Mouse (Mus musculus) CD8-positive naive resting alpha-beta T cell, adult 2 months (primary cell): ENCODE results near the gene Wdr66.

Experiments used
- DNase-seq, 2 experiments: peaks; one replicate each; pipeline ENCODE4 v3.0.0; 2022; ENCODE audit warnings: low read depth in 2 of 2, low spot score in 2 of 2

The Wdr66 gene

DNA sequence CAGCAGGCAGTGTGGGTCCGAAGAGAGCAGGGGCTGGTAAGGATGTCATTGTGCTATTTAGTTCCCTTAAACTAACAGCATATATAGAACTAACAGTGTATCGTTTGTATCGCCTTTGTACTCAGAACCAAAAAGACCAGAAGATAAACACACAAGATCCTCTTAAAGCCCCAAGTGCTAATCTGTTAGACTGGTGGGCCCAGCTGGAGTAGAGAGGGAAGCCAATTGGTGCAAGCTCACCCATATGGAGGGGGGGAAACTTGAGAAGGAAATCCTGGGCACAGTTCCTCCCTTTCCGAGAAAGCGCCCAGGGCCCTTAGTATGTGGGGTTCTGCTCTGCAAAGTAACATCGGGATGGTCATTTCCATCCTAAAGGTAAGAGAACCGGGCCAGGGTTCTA is 58.3 kb downstream of the Wdr66 start:
- DNase-seq, result no peak

GRCm38 (mm10) chr5:123313058-123313630 is 61.2 kb downstream of the Wdr66 start:
- DNase-seq, result no peak

- no peak for DNase-seq
Observed at GRCm38 (mm10) chr5:123313851-123314380, 62.0 kb downstream of the Wdr66 start.

- DNase-seq, result no peak
Observed at GRCm38 (mm10) chr5:123315219-123315866, 63.4 kb downstream of the Wdr66 start.

DNA sequence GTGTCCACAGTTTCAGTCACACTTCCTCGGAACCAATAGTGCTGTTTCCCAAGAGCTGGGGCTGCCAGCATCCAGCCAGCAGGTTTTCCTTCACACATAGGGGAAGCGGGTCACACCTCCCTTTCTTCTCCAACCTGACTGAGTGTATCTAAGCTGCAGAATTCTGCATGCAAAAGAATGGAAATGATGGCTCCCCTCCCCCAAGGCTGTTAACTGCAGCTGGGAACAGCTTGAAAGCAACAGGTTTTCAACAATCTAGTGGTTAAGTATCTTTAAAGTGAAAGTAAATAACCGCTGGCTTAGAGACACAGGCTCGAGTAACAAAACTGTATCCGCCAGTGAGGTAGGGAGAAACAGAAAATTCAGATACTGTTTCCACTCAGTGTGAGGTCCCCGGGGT is 66.1 kb downstream of the Wdr66 start:
- DNase-seq, result peak in 1 of 2 experiments; percentile 13

- no peak for DNase-seq
Observed at GRCm38 (mm10) chr5:123320136-123320535, 68.2 kb downstream of the Wdr66 start.

DNA sequence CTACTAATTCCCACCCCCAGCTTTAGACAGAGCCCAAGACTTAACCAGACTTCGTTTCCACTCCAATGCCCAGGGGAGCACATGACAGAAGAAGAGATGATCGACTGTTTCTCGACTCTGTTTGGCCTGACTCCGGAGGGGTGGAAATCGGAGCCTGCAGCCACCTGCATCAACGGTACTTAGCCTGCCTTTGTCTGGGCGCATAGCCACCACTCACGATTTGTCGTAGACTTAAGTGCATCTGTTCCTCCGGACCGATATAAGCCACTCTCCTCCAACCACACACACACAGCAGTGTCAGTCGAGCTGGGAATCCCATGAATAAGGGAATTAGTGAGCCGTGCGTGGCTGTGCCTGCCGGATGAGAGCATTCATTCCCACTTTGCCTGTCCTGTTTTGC is 72.3 kb downstream of the Wdr66 start:
- no peak for DNase-seq

DNA sequence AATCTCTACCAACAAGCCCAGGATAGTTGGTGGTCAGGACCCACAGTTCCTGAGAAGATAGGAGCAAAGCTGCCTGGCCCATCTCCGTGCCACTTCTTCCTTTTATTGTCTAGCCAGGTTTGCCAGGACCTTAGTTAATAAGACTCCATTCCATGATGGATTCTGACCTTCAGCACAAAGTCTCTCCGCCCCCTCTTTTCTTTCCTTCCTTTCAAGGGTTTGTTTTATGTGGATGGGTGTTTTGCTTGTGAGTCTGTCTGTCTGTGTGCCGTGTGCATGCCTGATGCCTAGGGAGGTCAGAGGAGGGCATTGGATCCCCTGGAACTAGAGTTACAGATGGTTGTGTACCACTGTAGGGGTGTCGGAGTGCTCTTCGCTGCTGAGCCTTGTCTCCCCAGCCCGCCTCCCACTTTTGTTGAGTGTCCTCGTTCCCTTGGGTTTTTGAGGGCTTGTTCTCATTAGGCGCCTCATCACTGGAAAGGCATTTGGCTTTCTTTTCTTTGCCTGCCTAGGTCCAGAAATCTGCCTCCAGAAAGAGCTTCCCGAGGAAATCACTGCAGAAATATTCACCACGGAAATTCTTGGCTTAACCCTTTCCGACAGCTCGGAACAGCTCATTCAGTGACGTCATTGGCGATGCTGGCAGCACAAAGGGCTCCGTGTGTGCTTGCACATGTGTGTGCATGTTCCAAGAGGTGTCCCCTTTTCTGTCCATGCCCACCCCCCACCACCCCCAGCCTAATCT is 74.3 kb downstream of the Wdr66 start:
- DNase-seq, result no peak

- DNase-seq, result no peak
Observed at GRCm38 (mm10) chr5:123326751-123327148, 74.8 kb downstream of the Wdr66 start.

DNA sequence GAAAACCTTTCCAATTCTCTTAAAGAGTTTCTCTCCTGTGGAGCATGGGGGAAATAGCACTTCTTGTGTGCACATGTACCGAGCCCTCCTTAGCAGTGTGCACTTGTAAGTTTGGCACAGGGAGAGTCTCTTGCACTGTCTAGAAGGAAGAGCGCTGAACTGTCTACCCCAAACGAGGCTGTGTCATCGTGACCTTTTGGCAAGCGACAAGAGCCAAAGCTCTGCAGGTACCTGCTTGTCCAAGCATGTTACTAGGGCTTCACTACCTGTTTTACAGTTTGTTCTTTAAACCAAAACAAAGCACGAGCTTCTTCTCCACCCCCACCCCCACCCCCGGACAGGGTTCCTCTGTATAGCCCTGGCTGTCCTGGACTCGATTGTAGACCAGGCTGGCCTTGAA is 75.8 kb downstream of the Wdr66 start:
- DNase-seq, result no peak

- DNase-seq, result no peak
Observed at GRCm38 (mm10) chr5:123333566-123333965, 81.7 kb downstream of the Wdr66 start.

DNA sequence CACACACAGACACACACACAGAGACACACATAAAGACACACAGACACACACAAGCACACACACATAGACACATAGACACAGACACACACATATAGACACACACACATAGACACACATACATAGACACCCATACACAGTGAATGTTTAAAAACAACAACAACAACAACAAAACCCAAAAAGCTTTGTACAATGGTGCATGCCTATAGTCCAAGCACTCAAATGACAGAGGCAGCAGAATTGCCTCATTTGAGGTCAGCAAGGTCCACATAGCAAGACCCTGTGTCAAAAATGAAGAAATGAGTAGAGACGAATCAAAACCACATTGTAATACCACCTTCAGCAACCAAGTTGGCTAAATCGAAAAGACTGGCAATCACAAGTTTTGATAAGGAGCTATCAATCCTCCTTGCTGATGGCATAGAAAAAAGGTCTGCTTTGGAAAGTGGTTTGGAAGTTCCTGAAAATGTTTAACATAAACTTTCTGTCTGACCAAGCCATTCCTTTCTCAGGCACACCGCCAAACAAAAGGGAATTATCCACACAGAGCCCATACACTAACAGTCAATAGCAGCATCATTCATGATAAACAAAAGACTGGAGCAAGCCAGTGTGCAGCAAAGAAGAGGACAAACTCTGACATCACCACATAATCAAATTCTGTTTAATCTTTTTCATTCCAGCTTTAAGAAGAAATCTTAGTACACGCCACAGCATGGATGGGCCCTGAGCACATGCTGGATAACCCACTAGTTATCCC is 84.5 kb downstream of the Wdr66 start:
- no peak for DNase-seq

DNA sequence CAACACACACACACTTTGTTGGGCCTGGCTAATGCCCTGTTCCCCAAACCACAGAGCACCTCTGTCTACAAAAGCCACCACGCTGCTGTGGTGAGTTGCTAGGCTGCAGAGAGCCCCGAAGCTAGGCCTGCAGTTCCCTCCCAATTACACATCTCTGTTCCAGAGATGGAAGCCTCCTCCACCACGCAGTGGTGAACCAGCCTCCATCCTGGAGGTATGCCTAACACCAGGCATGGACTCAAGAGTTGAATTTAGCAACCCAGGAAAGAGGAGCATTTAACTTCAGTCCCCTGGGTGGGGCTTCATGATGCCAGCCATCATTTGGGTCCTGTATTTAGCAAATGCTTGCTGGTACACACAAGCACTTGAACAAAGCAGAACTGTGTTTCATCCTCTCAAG is 86.6 kb downstream of the Wdr66 start:
- DNase-seq, result no peak

- peak; percentile 85 to 90 for DNase-seq
Observed at GRCm38 (mm10) chr5:123343707-123344627, 92.1 kb downstream of the Wdr66 start, which contains the start of gene Bcl7a. Gene Bcl7a (plus strand): TSS chr5:123343834.

DNA sequence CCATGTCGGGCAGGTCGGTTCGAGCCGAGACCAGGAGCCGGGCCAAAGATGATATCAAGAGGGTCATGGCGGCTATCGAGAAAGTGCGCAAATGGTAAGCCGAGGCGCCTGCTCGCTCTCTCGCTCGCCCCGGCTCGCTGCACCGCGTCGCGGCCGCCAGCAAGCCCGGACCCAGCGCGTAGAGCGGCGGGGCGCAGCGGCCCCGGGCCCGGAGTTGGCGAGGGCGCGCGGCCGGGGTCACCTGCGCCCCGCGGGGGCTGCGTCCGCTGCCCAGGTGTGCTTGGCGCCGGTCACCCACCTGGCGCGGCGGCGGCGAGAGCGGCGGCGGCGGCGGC is 92.7 kb downstream of the Wdr66 start:
- DNase-seq, result no peak

DNA sequence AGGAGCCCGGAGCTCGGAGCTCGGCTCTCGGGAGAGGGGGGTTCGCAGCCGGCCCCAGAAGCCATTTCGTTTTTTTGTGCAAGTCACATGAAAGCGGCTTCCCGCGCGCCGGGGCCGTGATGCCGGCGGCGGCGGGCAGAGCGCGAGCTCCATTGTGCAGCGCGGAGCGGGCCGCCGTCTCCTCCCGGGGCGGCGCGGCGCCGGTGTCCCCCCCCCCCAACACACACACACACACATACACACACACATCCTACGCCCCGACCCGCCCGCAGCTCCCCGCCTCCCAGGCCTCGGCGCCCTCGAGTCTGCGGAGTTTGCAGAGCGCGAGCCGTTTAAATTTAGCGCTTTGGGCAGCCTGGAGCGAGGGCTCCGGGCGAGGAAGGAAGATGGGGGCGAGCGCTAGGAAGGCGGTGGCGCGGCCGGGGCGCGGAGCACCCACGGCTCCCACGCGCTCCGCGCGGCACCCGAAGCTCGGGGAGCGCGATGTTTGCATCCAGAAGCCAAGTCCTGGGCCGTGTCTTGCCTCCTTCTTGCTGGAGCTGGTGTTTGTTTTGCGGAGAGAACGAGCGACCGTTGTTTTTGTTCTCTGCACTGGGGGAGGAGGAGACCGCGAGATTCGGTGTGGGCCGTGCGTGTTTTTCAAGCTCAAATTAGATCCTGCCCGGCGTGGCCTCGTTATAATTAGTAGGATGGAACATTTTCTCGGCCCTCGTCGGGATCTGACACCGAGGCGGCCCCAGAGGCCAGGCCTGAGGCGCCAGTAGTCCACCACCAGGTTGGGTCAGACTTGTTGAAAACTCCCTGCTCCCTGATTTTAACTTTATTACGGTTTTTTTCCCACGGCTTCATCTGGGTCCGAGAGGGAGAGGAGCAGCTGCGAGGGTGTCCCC is 93.3 kb downstream of the Wdr66 start:
- DNase-seq, result peak; percentile 30 to 38

GRCm38 (mm10) chr5:123345853-123346654 is 94.2 kb downstream of the Wdr66 start:
- DNase-seq, result no peak

- DNase-seq, result no peak
Observed at GRCm38 (mm10) chr5:123346701-123347270, 94.9 kb downstream of the Wdr66 start.
